In the genomic region with DNA sequence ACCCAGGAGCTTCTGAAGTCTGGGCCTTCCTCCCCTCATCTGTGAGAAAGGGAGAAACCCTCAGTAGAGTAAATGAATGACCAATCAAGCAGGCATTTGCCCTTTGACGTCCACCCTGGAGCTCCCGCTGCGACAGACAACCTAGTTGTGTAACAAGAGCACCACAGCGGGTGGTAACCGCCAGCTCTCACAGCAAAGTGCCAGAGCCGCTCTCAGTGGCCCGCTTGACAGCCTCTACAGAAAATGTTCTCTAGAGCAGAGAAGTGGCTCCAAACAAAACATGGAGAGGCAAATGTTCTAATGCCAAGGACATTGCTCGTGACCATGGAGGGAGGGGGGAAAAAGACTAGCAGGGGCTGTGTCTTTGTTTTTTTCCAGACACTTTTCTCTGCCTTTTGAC, we compare ENCODE assay signal across 9 mouse cellular contexts. TPM values are rescaled to one million over a fixed set of nuclear protein-coding genes. Genes with fewer than 3 reads are reported as not detected.
DNase-seq lines count a peak whose midpoint lies in the region; TF ChIP-seq lines count a peak whose summit lies in the region.
"Had no signal": no experiment of that assay in that cellular context is flagged by ENCODE, and none has a peak within 500 bp of the region (broad histone marks: within the 10 kb centered on the region; RNA-seq: fewer than 3 reads in every experiment).

No protein-coding gene starts in this region.

- no peak for TF ChIP-seq CTCF in layer of hippocampus, adult 2 months (conservative IDR thresholded peaks at IDR 0.05)

- DNase-seq in gastrocnemius, postnatal 25 days = peak; percentile 7
- DNase-seq in gastrocnemius, postnatal 36 days = no peak
- peak; percentile 19 for DNase-seq in NIH3T3 (ENCODE audit: low read depth)
- peak; percentile 42 for DNase-seq in embryo, embryonic 10.5 days (ENCODE audit: low spot score)
- DNase-seq in lung, adult 18-20 months = peak; percentile 86 to 90
- no peak for DNase-seq in right cerebral cortex, adult 2 months (ENCODE audit: low spot score in 2 of 2)
- no peak for DNase-seq in layer of hippocampus, adult 2 months (ENCODE audit: low spot score in 2 of 2)
- no peak for DNase-seq in heart, adult 8-10 months (ENCODE audit: low spot score)
- DNase-seq: thymus, adult 2 months had no signal

- no peak overlapping the region for H3K27ac ChIP-seq in layer of hippocampus, adult 2 months

- H3K4me3 ChIP-seq in layer of hippocampus, adult 2 months = no peak overlapping the region

- intact Hi-C loops in gastrocnemius, postnatal 36 days (cut with DNase I) = no loop called here

RNA-seq across cellular contexts. Expression of a gene that starts 21.3 kb away (rescaled TPM):
- total RNA-seq in gastrocnemius, postnatal 25 days (2021) = 10 to 100 TPM; 35.9 to 38.1 TPM
- total RNA-seq in gastrocnemius, postnatal 36 days (2021) = 10 to 100 TPM; 35.0 to 42.0 TPM
- 10 to 100 TPM; 39.8 to 45.0 TPM for total RNA-seq in layer of hippocampus, adult 2 months (2021)
- total RNA-seq in heart, adult 8-10 months (2022) = 10 to 100 TPM; 38.4 to 40.3 (median 39.8) TPM

Comparison
In these comparisons a context has a peak if more than half of its experiments do, and no peak if none do; other contexts are left out.
1. DNase-seq: peak in gastrocnemius, postnatal 25 days (single experiment), NIH3T3 (single experiment), embryo, embryonic 10.5 days (single experiment) and lung, adult 18-20 months (2 of 2); none in gastrocnemius, postnatal 36 days (0 of 2), right cerebral cortex, adult 2 months (0 of 2), layer of hippocampus, adult 2 months (0 of 2) and heart, adult 8-10 months (single experiment).